Mouse (Mus musculus) embryo, embryonic 9.5 days (tissue): ENCODE results near the gene Fry.

ENCODE experiments used
- DNase-seq: peaks from one replicate; pipeline ENCODE4 v3.0.0-alpha.2; 2017; ENCODE audit errors: extremely low spot score

Gene Fry

GRCm38 (mm10) chr5:150118455-150119241, at the start of gene Fry:
Gene Fry, plus strand, starts transcription at chr5:150118645.
- peak; percentile 85 for DNase-seq

GRCm38 (mm10) chr5:150070086-150070485, 48.4 kb upstream of the Fry start:
- DNase-seq = no peak

- DNase-seq = no peak
Observed at GRCm38 (mm10) chr5:150071738-150072137, 46.7 kb upstream of the Fry start.

- peak; percentile 70 for DNase-seq
Observed at GRCm38 (mm10) chr5:150079866-150080797, 38.3 kb upstream of the Fry start.

- DNase-seq = no peak
Observed at GRCm38 (mm10) chr5:150082696-150083095, 35.7 kb upstream of the Fry start.

- DNase-seq = no peak
Observed at GRCm38 (mm10) chr5:150083190-150083589, 35.3 kb upstream of the Fry start.

GRCm38 (mm10) chr5:150097620-150098019, 20.8 kb upstream of the Fry start:
- DNase-seq = peak; percentile 47

- no peak for DNase-seq
Observed at GRCm38 (mm10) chr5:150098754-150099153, 19.7 kb upstream of the Fry start.

GRCm38 (mm10) chr5:150101789-150102188, 16.7 kb upstream of the Fry start:
- DNase-seq = no peak

GRCm38 (mm10) chr5:150106358-150106757, 12.1 kb upstream of the Fry start:
- no peak for DNase-seq

- DNase-seq = no peak
Observed at GRCm38 (mm10) chr5:150111236-150111635, 7.2 kb upstream of the Fry start.

GRCm38 (mm10) chr5:150114007-150114406, 4.4 kb upstream of the Fry start:
- DNase-seq = no peak

GRCm38 (mm10) chr5:150114778-150115177, 3.7 kb upstream of the Fry start:
- no peak for DNase-seq

GRCm38 (mm10) chr5:150115271-150116092, 3.0 kb upstream of the Fry start:
- no peak for DNase-seq

- DNase-seq = no peak
Observed at GRCm38 (mm10) chr5:150116216-150116905, 2.1 kb upstream of the Fry start.

GRCm38 (mm10) chr5:150116906-150117216, 1.6 kb upstream of the Fry start:
- no peak for DNase-seq

GRCm38 (mm10) chr5:150118124-150118454, 356 bp upstream of the Fry start:
- DNase-seq = no peak

- DNase-seq = no peak
Observed at GRCm38 (mm10) chr5:150120676-150121075, 2.2 kb downstream of the Fry start.

GRCm38 (mm10) chr5:150122095-150122494, 3.6 kb downstream of the Fry start:
- DNase-seq = no peak

- DNase-seq = no peak
Observed at GRCm38 (mm10) chr5:150122571-150122970, 4.1 kb downstream of the Fry start.

GRCm38 (mm10) chr5:150125920-150126319, 7.5 kb downstream of the Fry start:
- DNase-seq = no peak

GRCm38 (mm10) chr5:150128432-150128831, 10.0 kb downstream of the Fry start:
- DNase-seq = no peak
